Mouse (Mus musculus) c-Kit-negative CD71-positive TER-119-positive erythroid progenitor cells, embryonic 14.5 days (primary cell): ENCODE data around the gene Lax1.

ENCODE experiments used
- DNase-seq: peaks from one replicate; pipeline ENCODE4 v3.0.0-alpha.2; 2013; ENCODE audit warnings: low read depth, low spot score

Gene Lax1

GRCm38 (mm10) chr1:133638517-133638916 is 51.4 kb downstream of the Lax1 start:
- no peak for DNase-seq

GRCm38 (mm10) chr1:133632168-133632567 is 57.7 kb downstream of the Lax1 start:
- no peak for DNase-seq
